Mouse (Mus musculus) forebrain, embryonic 12.5 days (tissue): ENCODE results near the gene Cck. TPM values are rescaled to one million over a fixed set of nuclear protein-coding genes. Genes with fewer than 3 reads are reported as not detected.

ENCODE experiments used
- ATAC-seq: fragments of 200-750 bp; cut with Nextera tagmentation; 2 replicates; pipeline ENCODE4 v1.8.0; 2017; ENCODE audit warnings: moderate TSS enrichment; ENCODE audit not compliant: low FRiP score
- H3K27ac ChIP-seq: fragments of 300-500 bp; sonication (generic); 2 replicates; pipeline ENCODE4 v1.5.1; 2016; ENCODE audit warnings: mild to moderate bottlenecking
- H3K27me3 ChIP-seq: fragments of 300-500 bp; sonication (generic); 2 replicates; pipeline ENCODE4 v1.6.1; 2016; ENCODE audit warnings: mild to moderate bottlenecking
- H3K36me3 ChIP-seq: fragments of 300-500 bp; sonication (generic); replicated peaks from 2 replicates; pipeline ENCODE4 v1.6.1; 2016; ENCODE audit warnings: mild to moderate bottlenecking
- H3K4me1 ChIP-seq: fragments of 300-500 bp; sonication (generic); 2 replicates; pipeline ENCODE4 v1.6.1; 2016
- H3K4me2 ChIP-seq: fragments of 300-500 bp; sonication (generic); 2 replicates; pipeline ENCODE4 v1.6.1; 2016; ENCODE audit warnings: mild to moderate bottlenecking, moderate library complexity
- H3K4me3 ChIP-seq: fragments of 300-500 bp; sonication (generic); replicated peaks from 2 replicates; pipeline ENCODE4 v1.5.1; 2016; ENCODE audit warnings: mild to moderate bottlenecking
- H3K9ac ChIP-seq: fragments of 300-500 bp; sonication (generic); 2 replicates; pipeline ENCODE4 v1.6.1; 2016; ENCODE audit warnings: mild to moderate bottlenecking
- H3K9me3 ChIP-seq: fragments of 300-500 bp; sonication (generic); 2 replicates; pipeline ENCODE4 v1.6.1; 2016
- WGBS: fragments of 180-500 bp; shearing (Covaris S2); methylation state at CpG from one replicate; pipeline ENCODE4 v1.1.7; 2016; 5-methylcytosine and 5-hydroxymethylcytosine counted together
- polyA plus RNA-seq: library from polyadenylated mRNA; unstranded; fragments of >200 nt; fragmentation: Nextera tagmentation; extraction: Ambion mirVana; gene quantifications from 2 replicates; pipeline ENCODE4 v1.2.1, GENCODE M21; 2016

The Cck gene
- polyA plus RNA-seq, 1 experiment from 2014 or later: 13.5 TPM

DNA sequence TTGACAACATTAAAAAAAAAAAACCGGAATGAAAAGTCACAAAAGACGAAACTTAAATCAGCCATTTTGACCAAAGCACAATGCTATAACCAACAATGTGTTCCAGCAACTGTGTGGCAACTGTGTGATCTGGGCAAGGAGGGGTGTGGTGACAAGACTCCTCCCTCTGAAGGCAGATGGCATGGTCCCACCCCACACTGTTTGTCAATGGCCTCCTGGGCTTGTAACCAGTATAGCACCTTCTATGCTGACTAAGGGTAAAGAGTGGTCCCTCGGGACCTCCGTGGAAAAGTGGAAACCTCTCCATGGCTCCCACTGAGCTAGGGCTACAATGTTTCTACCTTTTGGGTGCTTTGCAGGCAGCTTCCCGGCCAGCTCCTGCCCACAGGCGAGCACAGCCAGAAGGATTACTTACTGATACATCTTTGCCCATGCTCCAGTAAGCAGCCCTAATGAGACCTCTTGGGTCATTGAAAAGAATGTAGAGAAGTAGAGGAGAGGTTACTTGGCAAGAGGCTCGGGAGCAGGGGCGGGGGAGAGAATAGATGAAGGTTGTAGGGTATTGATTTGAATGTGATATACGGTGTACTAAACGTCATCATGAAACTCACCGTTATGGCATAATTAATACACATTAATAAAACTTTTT lies 3.8 kb downstream of the Cck start:
- Histone ChIP-seq H3K4me3 (no peak overlapping the region), H3K27ac (no peak overlapping the region), H3K9me3 (no peaks in the 10 kb centered on the region), H3K36me3 (no peaks in the 10 kb centered on the region), H3K4me1 (peaks cover 13% of the 10 kb centered on the region), H3K9ac (no peak overlapping the region), H3K27me3 (peaks cover 51% of the 10 kb centered on the region), H3K4me2 (no peak overlapping the region)
- WGBS: 59% methylated on average over 11 of the region's 11 CpGs
- no peak for ATAC-seq

DNA sequence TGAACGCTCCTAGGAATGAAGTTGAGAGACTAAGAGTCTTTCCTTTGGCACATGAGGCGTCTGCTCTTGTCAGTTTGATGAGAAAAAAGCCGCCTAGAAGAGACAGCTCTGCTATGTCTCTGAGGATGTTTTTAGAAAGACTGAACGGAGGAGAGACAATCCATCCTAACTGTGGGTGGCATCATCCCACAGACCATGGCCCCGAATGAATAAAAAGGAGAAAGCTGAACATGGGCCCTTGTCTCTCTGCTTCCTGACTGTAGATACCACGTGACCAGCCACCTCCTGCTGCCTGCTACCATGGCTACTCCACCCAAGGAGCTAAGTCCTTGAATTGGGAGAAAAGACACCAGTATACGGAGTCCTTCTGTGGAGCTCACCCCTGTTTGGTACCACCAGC lies 8.3 kb downstream of the Cck start:
- no peak overlapping the region for H3K4me2 ChIP-seq
- H3K27ac ChIP-seq: no peak overlapping the region
- WGBS: 76% methylated on average over 7 of the region's 7 CpGs

DNA sequence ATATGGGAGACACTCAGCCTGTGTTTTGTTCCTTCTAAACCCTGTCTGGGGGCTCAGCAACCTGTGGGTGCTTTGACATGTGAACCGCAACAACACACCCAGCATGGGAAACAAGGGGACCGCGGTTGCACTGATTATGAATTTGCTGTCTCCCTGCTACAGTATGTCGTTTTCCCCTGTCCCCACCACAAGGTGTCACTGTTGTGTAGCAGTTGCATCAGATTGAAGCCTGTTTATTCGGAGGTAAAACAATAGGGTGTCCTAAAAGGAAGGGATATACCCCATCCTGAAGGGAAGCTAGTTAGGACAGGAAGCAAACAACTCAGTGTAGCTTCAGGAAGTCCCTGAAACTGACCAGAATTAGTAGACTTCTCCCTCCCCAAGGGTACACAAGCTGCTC lies 16.0 kb downstream of the Cck start:
- H3K27me3 ChIP-seq: no peaks in the 10 kb centered on the region
- H3K4me3 ChIP-seq: no peak overlapping the region
- WGBS: 29% methylated on average over 5 of the region's 5 CpGs
- no peak overlapping the region for H3K4me2 ChIP-seq
- ATAC-seq: peak; percentile 18; the same call in 1 of the 2 replicates
- H3K27ac ChIP-seq: no peak overlapping the region
- peaks cover 7% of the 10 kb centered on the region for H3K4me1 ChIP-seq
- H3K36me3 ChIP-seq: 0 out of 2 replicates have a peak, but pooled peaks cover 2% of the 10 kb centered on the region
- no peaks in the 10 kb centered on the region for H3K9me3 ChIP-seq
- no peak overlapping the region for H3K9ac ChIP-seq

More for the DNA sequence above, 8.3 kb downstream of the Cck start:
- no peaks in the 10 kb centered on the region; the same call in 1 of the 2 replicates for H3K4me1 ChIP-seq
- no peaks in the 10 kb centered on the region for H3K9me3 ChIP-seq
- H3K27me3 ChIP-seq: peaks cover 6% of the 10 kb centered on the region
- no peak overlapping the region for H3K4me3 ChIP-seq
- no peaks in the 10 kb centered on the region for H3K36me3 ChIP-seq
- no peak for ATAC-seq
- H3K9ac ChIP-seq: no peak overlapping the region

DNA sequence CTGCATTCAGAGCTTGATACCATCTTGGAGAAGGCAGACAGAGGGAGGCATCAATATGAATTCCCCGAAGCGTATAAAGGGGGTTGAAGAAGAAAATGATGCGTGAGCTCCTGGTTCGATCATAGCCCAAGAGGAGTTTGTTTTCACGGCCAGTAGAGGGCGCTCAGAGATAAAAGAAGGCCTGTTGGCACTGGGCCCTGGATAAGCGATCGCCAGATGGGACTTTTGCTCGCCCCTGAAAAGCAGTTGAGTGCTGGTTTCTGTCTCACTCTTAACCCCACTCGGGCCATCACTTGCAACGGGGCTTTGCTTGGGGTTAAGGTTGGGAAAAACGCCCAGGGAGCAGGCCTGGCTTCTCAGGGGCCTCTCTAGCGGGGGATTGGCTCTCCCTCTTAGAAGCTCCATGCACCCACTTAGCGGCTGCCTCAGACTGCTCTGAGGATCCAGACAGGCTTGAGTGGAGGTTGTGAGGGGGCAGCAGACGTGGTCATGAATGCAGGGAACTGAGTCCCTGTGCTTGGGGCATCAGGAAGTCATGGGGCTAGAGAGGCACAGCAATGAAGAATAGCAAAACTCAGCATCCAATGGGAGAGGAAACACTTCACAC lies 18.1 kb downstream of the Cck start:
- peaks cover 7% of the 10 kb centered on the region for H3K4me1 ChIP-seq
- no peaks in the 10 kb centered on the region for H3K9me3 ChIP-seq
- peak; percentile 73 for ATAC-seq
- H3K4me3 ChIP-seq: no peak overlapping the region
- peak overlapping the region; percentile 9; the same call in 1 of the 2 replicates for H3K9ac ChIP-seq
- H3K4me2 ChIP-seq: no peak overlapping the region; the same call in 1 of the 2 replicates
- H3K27me3 ChIP-seq: no peaks in the 10 kb centered on the region
- WGBS: 16% methylated on average over 15 of the region's 15 CpGs
- peaks cover 19% of the 10 kb centered on the region for H3K36me3 ChIP-seq
- H3K27ac ChIP-seq: 0 out of 2 replicates have a peak overlapping the region, but pooled peaks have one; percentile 46

DNA sequence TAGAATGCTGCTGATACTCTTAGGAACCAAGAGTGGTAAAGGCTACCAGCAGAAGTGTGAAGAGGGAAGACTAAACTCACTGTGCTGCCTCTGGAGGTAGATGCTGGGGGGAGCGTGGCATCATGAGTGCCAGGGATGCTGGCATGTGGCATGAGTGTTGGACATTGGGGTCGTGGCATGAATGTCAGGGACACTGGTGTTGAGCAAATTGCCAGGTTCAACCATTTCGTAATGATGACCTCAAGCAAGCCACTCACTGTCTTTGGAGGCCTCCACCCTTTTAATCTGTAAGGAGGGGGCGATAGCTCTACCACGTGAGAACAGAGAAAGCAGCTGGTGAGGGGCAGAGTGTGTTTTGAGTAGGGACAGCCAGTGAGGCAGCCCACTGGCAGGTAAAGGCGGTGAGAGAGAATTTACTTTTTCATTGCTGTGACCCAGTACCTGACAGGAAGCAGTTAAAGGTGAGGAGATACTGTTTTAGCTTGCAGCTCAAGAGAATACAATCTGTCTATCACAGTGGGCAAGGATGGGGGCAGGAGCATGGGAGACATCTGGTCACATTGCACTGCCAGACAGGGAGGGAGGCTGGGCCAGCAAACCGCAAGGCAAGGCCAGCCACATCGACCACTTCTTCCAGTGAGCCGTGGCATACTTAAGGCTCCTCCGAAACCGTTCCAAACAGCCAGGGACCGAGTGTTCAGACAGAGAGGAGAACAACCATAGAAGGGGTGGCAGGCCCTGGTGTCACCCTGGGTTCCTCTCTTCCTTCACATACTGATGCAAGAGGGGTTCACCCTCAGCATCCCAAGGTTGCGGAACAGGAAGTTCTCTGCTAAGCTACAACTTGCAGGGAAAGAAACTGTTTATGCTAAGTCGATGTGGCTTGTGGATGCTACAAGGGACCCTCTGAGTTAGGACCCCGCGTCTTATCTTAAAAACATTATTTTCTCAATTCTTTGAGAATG lies 19.7 kb downstream of the Cck start:
- Histone ChIP-seq H3K4me1 (peaks cover 7% of the 10 kb centered on the region), H3K9me3 (no peaks in the 10 kb centered on the region), H3K4me3 (no peak overlapping the region), H3K4me2 (no peak overlapping the region), H3K9ac (no peak overlapping the region), H3K27me3 (no peaks in the 10 kb centered on the region), H3K27ac (no peak overlapping the region), H3K36me3 (peaks cover 28% of the 10 kb centered on the region)
- WGBS: 81% methylated on average over 16 of the region's 16 CpGs
- no peak for ATAC-seq

DNA sequence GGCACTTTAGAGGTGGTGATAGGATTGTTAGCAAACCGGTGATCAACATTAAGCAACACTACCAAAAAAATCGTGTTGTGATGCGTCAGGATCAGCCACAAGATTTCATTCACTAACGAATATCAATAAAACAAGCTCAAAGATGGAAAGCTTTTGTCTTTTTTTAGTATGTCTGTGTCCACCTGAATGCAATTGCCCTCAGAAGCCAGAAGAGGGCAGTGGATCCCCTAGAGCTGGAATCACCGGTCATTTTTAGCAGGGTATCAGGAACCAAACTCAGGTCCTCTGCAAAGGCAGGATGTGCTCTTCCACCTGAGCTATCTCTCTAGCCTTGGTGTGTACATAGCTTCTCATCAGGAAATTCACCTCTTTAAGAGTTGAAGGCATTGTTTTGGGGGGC lies 20.7 kb downstream of the Cck start:
- H3K36me3 ChIP-seq: peaks cover 32% of the 10 kb centered on the region
- no peak overlapping the region for H3K9ac ChIP-seq
- H3K27ac ChIP-seq: no peak overlapping the region
- no peaks in the 10 kb centered on the region for H3K27me3 ChIP-seq
- no peak overlapping the region for H3K4me2 ChIP-seq
- H3K4me1 ChIP-seq: peaks cover 7% of the 10 kb centered on the region
- 86% methylated on average over 5 of the region's 5 CpGs for WGBS
- H3K9me3 ChIP-seq: no peaks in the 10 kb centered on the region
- no peak for ATAC-seq
- H3K4me3 ChIP-seq: no peak overlapping the region

DNA sequence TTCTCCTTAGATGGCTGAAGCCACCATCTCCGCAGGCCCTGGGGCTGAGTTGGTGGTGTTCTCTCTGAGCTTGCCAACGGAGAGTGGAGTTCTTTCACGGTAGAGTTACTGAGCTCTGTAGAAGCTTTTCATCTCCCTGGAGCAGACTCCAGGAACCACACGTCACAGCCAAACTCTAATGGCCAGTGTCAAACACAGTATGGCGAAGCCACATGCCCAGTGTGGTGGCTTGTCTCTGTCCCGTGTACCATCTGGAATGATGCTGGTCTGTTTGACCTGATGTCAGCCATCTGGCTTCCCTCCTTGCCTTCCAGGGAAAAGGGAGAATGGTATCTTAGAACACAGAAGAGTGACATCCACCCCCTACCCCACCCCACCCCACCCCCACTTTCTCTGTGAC lies 25.8 kb downstream of the Cck start:
- Histone ChIP-seq H3K4me1 (no peaks in the 10 kb centered on the region), H3K27ac (no peak overlapping the region), H3K4me2 (no peak overlapping the region), H3K9me3 (no peaks in the 10 kb centered on the region), H3K27me3 (no peaks in the 10 kb centered on the region), H3K36me3 (peaks cover 53% of the 10 kb centered on the region), H3K9ac (no peak overlapping the region), H3K4me3 (no peak overlapping the region)
- no peak for ATAC-seq
- WGBS: 92% methylated on average over 6 of the region's 6 CpGs

DNA sequence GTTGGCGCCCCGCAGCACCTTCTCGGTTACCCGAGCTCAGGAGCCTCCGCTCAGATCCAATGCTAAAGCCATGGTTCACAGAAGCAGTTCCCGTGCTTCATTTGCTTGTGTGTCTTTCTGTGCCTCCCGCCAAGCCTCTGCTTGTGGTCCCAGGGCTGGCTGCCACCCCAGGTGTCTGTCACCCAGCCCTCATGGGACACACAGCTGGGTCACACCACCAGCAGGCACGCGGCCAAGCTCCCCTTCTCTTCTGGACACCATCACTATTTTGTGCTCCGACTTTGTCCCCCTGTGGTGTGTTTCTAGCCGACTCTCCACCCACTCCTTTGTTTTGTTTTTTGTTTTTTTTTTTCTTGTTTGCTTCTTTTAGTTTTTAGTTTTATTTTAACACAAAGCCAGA lies 28.0 kb downstream of the Cck start:
- H3K9ac ChIP-seq: no peak overlapping the region
- H3K27me3 ChIP-seq: no peaks in the 10 kb centered on the region
- H3K4me2 ChIP-seq: no peak overlapping the region
- peaks cover 50% of the 10 kb centered on the region for H3K36me3 ChIP-seq
- H3K4me1 ChIP-seq: no peaks in the 10 kb centered on the region
- no peak for ATAC-seq
- no peak overlapping the region for H3K27ac ChIP-seq
- H3K9me3 ChIP-seq: no peaks in the 10 kb centered on the region
- WGBS: 81% methylated on average over 11 of the region's 11 CpGs
- H3K4me3 ChIP-seq: no peak overlapping the region

DNA sequence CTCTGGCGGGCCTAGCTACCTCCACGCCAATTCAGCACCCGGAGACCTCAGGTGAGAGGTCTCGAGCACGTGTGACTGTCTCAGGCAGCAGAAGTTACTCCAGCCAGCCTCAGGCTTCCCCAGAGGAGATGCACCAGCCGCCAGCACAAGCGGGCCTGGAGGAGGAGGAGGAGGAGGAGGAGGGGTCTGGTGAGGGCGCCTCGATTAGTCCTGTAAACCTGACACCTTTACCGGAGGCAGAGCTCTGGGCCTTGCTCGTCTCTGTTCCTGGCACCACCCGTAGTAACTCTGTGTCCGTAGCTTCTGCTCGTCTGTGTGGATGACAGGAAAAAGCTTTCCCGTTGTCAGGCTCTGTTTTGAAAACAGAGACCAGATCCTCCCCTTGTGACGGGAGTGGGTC lies 35.0 kb downstream of the Cck start:
- 86% methylated on average over 16 of the region's 16 CpGs for WGBS
- Histone ChIP-seq H3K9ac (no peak overlapping the region), H3K4me2 (no peak overlapping the region), H3K27ac (no peak overlapping the region), H3K9me3 (no peaks in the 10 kb centered on the region), H3K27me3 (no peaks in the 10 kb centered on the region), H3K4me1 (no peaks in the 10 kb centered on the region), H3K36me3 (peaks cover 69% of the 10 kb centered on the region), H3K4me3 (no peak overlapping the region)
- ATAC-seq: no peak

DNA sequence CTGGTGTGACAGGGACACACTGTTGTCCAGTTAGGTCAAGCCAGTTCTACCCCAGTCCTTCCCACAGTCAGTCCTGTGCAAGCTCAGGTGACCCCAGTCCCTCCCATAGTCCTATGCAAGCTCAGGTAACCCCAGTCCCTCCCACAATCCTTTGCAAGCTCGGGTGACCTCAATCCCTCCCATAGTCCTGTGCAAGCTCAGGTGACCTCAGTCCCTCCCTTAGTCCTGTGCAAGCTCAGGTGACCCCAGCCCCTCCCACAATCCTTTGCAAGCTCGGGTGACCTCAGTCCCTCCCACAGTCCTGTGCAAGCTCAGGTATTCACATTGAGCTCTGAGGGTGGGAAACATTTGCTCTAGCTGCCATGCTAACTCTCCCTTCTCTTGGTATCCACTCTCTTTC lies 35.5 kb downstream of the Cck start:
- WGBS: 84% methylated on average over 2 of the region's 2 CpGs
- H3K36me3 ChIP-seq: peaks cover 74% of the 10 kb centered on the region
- no peak for ATAC-seq

DNA sequence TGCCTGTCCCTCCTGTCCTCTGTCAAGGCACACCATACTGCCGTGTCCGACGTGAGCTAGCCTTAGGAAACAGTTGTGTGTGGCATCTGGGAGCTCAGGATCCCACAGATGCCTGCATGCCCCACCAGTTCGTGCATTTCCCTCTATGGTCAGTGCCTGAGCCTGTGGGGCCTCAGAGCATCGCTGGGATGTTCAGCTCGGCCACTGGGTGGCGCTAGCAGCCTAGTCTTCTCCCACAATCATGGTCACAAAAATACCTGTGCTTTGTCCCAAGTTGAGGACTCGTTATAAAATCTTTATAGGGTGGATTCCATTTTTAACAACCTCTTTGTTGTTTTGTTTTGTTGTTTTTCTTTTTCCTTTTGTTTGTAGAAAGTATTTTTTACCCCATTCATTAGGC lies 37.0 kb downstream of the Cck start:
- no peaks in the 10 kb centered on the region for H3K9me3 ChIP-seq
- no peak for ATAC-seq
- H3K27me3 ChIP-seq: no peaks in the 10 kb centered on the region
- 31% methylated on average over 8 of the region's 8 CpGs for WGBS
- H3K36me3 ChIP-seq: peaks cover 80% of the 10 kb centered on the region
- H3K4me1 ChIP-seq: no peaks in the 10 kb centered on the region
- no peak overlapping the region for H3K4me2 ChIP-seq
- H3K9ac ChIP-seq: no peak overlapping the region
- H3K27ac ChIP-seq: no peak overlapping the region
- no peak overlapping the region for H3K4me3 ChIP-seq

More for the DNA sequence above, 35.5 kb downstream of the Cck start:
- H3K27me3 ChIP-seq: no peaks in the 10 kb centered on the region
- no peaks in the 10 kb centered on the region for H3K9me3 ChIP-seq
- no peak overlapping the region for H3K27ac ChIP-seq
- H3K4me3 ChIP-seq: no peak overlapping the region
- H3K9ac ChIP-seq: no peak overlapping the region
- H3K4me2 ChIP-seq: no peak overlapping the region
- H3K4me1 ChIP-seq: no peaks in the 10 kb centered on the region

DNA sequence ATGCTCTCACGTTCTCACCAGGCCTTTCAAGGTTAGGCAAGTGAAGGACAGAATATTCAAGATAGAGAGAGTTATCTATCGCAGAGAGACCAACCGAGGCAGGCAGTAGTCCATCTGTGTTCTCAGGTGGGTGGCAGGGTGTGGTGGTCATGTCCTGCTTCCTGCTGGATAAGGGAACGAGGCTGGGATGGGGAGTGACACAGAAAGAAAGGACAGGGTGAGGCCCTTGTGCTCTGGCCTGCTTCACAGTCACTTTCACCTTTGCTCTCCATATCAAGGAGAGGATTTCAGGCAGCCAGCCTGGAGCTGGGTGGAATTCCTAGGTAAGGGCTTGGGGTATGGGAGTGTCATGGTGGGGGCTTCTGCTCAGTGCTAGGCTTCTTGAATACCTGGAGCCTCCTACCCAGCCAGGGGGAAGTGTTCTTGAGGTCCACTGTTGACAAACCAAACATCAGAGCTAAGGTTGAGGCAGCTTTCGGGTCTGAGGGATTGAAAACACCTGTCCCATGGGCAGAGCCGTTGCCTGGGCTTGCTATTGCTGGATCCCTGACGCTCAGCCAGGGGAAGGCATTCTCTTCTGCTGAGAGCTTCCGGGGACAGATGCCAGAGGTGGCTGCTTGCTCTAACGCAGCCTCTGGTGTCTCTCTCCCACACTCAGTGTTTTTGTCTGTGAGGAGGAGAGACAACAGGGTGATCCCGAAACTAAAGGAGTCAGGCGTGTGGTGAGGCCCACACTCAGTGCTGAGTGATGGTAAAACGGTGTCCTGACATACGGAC lies 38.6 kb downstream of the Cck start:
- H3K9ac ChIP-seq: no peak overlapping the region
- WGBS: 91% methylated on average over 13 of the region's 13 CpGs
- H3K27ac ChIP-seq: no peak overlapping the region
- H3K4me1 ChIP-seq: no peaks in the 10 kb centered on the region
- ATAC-seq: no peak
- no peaks in the 10 kb centered on the region for H3K9me3 ChIP-seq
- no peaks in the 10 kb centered on the region for H3K27me3 ChIP-seq
- H3K4me3 ChIP-seq: no peak overlapping the region
- H3K36me3 ChIP-seq: peaks cover 86% of the 10 kb centered on the region
- H3K4me2 ChIP-seq: no peak overlapping the region
